Mouse (Mus musculus) frontal cortex, postnatal 36 days (tissue): ENCODE measurements at regions not wholly inside any gene's neighbourhood (a gene's known extent, or its start where the extent isn't known, plus 50 kb on each side); places are given as distances from the start of the nearest gene placed in this dataset.
A peak's percentile ranks its signal among the peaks of the same experiment; 100 is the strongest.

Experiments
- DNase-seq, 2 experiments: peaks; one replicate each; pipeline ENCODE4 v3.0.0; 2022; ENCODE audit warnings: low spot score in 2 of 2

- no peak for DNase-seq
Measured at GRCm38 (mm10) chr12:12819746-12820145, 122.0 kb downstream of the Mycn start.

DNA sequence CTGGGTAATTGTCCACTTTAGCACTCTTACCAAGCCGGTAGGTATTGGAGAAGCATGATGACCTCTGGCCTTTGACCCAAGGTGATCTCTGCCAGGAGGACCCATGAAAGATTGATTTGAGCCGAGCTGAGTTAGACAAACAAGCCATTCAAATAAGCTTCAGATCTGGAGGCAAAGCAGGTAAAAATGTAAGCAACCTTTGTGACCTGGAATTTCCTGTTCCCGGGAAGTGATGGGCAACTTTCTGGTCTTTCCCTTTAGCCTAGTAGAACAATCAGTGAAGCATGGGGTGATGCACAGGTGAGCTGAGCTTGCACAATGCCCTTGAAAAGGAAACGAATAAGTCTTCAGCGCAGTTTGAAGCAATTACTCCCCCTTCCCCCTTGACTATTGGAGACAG is 127.0 kb downstream of the Mycn start:
- no peak for DNase-seq

- no peak for DNase-seq
Measured at GRCm38 (mm10) chr12:12812873-12813272, 128.8 kb downstream of the Mycn start.

DNA sequence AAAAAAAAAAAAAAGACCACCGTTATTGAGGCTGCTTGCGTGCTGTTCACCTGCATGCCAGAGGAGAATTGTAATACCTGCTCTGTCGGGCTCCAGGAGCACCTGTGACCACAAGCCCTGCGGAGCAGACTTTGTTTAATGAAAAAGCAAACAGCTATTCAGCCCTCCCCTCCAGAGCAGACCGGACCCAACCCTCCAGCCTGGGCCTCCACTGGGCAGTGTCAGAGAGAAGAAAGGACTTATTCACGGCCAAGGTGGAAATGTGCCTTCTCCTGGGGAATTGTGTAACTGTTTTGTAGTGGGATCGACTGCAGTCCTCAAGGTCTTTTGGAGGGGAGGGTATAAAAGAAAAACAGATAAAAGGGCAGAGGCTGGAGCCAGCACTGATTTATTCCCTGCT is 130.8 kb downstream of the Mycn start:
- DNase-seq: no peak

- peak; percentile 25 to 38 for DNase-seq
Measured at GRCm38 (mm10) chr12:12810159-12810885, 131.4 kb downstream of the Mycn start.

DNA sequence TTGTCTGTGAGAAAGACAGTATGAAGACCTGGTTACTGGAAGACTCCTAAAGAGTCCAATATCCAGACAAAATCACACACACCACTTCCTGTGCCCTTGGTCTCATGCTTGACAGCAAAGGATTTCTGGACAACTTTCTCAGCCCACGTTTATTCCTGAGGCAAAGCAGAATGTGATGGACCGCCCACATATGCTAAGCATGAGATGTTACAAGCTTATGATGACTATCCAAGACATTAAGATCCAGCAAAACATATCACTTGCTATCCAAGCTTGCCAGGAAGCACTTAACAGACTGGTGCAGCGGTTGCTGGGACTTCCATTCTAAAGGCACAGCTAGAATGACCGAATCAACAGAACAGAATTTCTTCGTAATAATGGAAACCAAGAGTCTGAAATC is 133.6 kb downstream of the Mycn start:
- peak in 1 of 2 experiments; percentile 39 for DNase-seq

GRCm38 (mm10) chr12:12803602-12804001 is 138.1 kb downstream of the Mycn start:
- no peak for DNase-seq

DNA sequence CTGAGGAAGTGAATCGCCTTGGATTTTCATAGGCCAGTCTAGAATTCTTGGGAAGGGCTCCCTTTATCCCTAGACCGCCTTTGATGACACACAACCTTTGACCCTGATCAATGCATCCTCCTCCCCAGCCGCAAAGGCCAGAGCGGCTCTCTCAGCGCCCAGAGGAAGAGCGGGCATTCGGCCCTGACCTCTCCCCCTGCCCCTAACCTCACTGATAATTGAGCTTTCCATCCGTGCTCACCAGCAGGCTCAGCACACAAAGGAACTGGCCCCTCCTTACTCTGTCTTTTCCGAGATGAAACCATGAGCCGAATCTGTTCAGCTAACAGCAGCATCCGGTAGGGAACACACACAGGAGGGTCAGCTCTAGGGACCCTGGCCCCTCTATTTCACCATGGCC is 139.3 kb downstream of the Mycn start:
- DNase-seq: no peak

DNA sequence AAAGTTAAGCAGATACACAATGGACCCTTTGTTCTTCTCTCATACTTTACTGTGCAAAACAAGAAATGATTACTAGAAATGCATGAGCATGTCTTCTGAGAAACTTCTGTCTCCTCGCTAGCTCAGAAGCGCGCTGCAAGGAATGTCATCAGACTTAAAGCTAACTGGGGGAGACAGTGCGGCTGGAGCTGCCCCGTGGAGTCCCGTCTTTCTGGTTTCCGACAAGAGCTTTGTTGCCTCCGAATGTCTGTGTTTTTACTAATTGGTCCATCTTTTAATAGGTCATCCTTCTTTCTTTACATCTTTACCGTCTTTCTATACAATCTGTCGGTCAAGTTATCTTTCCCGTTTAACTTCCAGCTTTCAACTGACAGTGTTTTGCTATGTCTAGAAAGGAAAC is 140.0 kb downstream of the Mycn start:
- no peak for DNase-seq

- no peak for DNase-seq
Measured at GRCm38 (mm10) chr12:12800120-12800519, 141.6 kb downstream of the Mycn start.

- DNase-seq: no peak
Measured at GRCm38 (mm10) chr12:12789052-12789451, 152.7 kb downstream of the Mycn start.

- no peak for DNase-seq
Measured at GRCm38 (mm10) chr12:12788263-12788852, 153.4 kb downstream of the Mycn start.

GRCm38 (mm10) chr12:12787608-12788262 is 154.0 kb downstream of the Mycn start:
- no peak for DNase-seq

DNA sequence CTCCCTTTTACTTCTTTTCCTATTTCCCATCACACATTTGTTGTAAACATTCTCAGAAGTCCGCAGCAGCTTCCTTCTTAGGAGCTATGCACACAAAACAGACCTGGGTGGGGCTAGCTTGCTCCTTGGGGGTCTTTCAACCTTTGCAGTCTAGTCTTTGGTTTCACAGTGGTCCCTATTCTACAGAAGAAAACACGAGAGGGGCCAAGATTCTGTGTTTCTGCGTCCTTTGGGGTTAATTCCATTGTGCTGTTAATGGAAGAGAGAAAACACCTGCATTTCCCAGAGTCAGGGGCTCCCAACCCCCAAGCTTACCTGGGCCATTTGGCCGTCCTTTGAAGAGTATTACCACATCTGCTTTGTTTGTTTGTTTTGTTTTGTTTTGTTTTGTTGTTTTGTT is 154.6 kb downstream of the Mycn start:
- no peak for DNase-seq

GRCm38 (mm10) chr12:12783699-12784605 is 157.8 kb downstream of the Mycn start:
- DNase-seq: peak; percentile 21 to 26

- DNase-seq: no peak
Measured at GRCm38 (mm10) chr12:12781526-12781925, 160.2 kb downstream of the Mycn start.

GRCm38 (mm10) chr12:12778563-12779256 is 163.0 kb downstream of the Mycn start:
- no peak for DNase-seq

DNA sequence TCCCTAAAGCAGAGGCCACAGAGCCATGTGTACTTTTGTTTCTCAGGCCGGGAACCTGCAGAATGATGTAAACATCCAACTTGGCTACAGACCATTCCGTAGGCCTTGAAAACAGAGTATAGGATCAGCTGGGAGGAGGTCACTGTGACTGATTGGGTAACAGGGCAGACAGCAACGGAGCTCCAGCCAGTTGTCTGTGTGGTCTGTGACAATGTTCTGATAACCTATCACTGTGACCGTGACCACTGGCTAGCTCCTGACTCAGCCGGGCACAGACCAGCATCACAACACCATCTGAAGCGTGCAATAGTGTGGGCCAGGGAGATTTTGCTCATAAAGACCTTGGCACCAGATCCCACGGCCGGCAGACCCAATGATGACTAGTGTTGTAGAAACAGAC is 164.3 kb downstream of the Mycn start:
- DNase-seq: no peak

- no peak for DNase-seq
Measured at GRCm38 (mm10) chr12:12776783-12777182, 164.9 kb downstream of the Mycn start.

DNA sequence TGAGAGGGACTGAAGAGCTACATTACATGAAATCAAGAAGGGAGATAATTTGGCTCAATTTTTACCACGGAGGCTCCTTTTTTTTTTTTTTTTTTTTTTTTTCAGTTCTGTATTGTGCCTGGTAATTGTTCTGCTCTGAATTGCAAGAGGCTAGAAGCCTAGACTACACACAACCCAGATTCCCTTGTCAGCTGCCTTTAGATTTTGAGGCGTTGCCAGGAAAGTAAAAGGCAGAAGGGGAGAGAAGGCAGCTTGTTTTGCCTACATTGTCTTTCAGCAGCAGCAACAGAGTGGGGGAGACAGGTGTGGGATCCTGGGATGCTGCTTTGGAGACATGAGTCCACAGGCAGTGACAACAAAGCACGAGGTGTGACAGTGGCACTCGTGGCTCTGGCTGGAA is 170.7 kb downstream of the Mycn start:
- no peak for DNase-seq

GRCm38 (mm10) chr12:12766510-12767304 is 175.0 kb downstream of the Mycn start:
- DNase-seq: no peak
